Mouse (Mus musculus) brain, embryonic 18.5 days (tissue): ENCODE data around the gene Dis3l.
"Not testable (repeated sequence)": the region's sequence is repeated elsewhere in the genome, so short reads cannot be mapped to it uniquely, and the experiment has no call there.

Experiments
- DNase-seq: peaks from one replicate; pipeline ENCODE4 v3.0.0-alpha.2; 2012; ENCODE audit warnings: low read depth, low spot score

Gene Dis3l

GRCm38 (mm10) chr9:64323976-64324375, 17.1 kb downstream of the Dis3l start:
- no peak for DNase-seq

- no peak for DNase-seq
These were observed 24.1 kb downstream of the Dis3l start for GRCm38 (mm10) chr9:64316986-64317385.

GRCm38 (mm10) chr9:64314696-64315095, 26.4 kb downstream of the Dis3l start:
- DNase-seq = no peak

- no peak for DNase-seq
These were observed 29.0 kb downstream of the Dis3l start for GRCm38 (mm10) chr9:64312128-64312527.

GRCm38 (mm10) chr9:64310996-64311785, 29.9 kb downstream of the Dis3l start:
- DNase-seq = no peak

- no peak for DNase-seq
These were observed 34.4 kb downstream of the Dis3l start for GRCm38 (mm10) chr9:64306476-64307312.

- not testable (repeated sequence) for DNase-seq
These were observed 38.0 kb downstream of the Dis3l start for GRCm38 (mm10) chr9:64303086-64303485.

GRCm38 (mm10) chr9:64282404-64282987, 58.6 kb downstream of the Dis3l start:
- DNase-seq = no peak

GRCm38 (mm10) chr9:64281781-64282178, 59.3 kb downstream of the Dis3l start:
- DNase-seq = no peak

- peak; percentile 80 for DNase-seq
These were observed 59.8 kb downstream of the Dis3l start, which contains the start of gene Tipin for GRCm38 (mm10) chr9:64281105-64281780. TSS of gene Tipin (plus strand) at chr9:64281581.

GRCm38 (mm10) chr9:64278665-64279310, 62.3 kb downstream of the Dis3l start:
- DNase-seq = no peak

GRCm38 (mm10) chr9:64277706-64278105, 63.4 kb downstream of the Dis3l start:
- peak; percentile 24 for DNase-seq

GRCm38 (mm10) chr9:64274919-64275318, 66.2 kb downstream of the Dis3l start:
- no peak for DNase-seq

- no peak for DNase-seq
These were observed 66.8 kb downstream of the Dis3l start for GRCm38 (mm10) chr9:64274291-64274690.

GRCm38 (mm10) chr9:64273757-64274156, 67.3 kb downstream of the Dis3l start:
- no peak for DNase-seq

GRCm38 (mm10) chr9:64272611-64273010, 68.5 kb downstream of the Dis3l start:
- no peak for DNase-seq

GRCm38 (mm10) chr9:64271249-64271648, 69.8 kb downstream of the Dis3l start:
- DNase-seq = no peak

- not testable (repeated sequence) for DNase-seq
These were observed 72.3 kb downstream of the Dis3l start for GRCm38 (mm10) chr9:64268836-64269235.

GRCm38 (mm10) chr9:64268196-64268595, 72.9 kb downstream of the Dis3l start:
- DNase-seq = no peak

- DNase-seq = no peak
These were observed 73.9 kb downstream of the Dis3l start for GRCm38 (mm10) chr9:64267231-64267630.

GRCm38 (mm10) chr9:64264813-64265212, 76.3 kb downstream of the Dis3l start:
- DNase-seq = no peak
